Mouse (Mus musculus) left cerebral cortex, adult 18-20 months (tissue): ENCODE measurements at regions not wholly inside any gene's neighbourhood (a gene's known extent, or its start where the extent isn't known, plus 50 kb on each side); places are given as distances from the start of the nearest gene placed in this dataset.
"Not testable (repeated sequence)": the region's sequence is repeated elsewhere in the genome, so short reads cannot be mapped to it uniquely, and the experiment has no call there.

Source experiments
- DNase-seq, 2 experiments: peaks; one replicate each; pipeline ENCODE4 v3.0.0; 2021 to 2022; ENCODE audit warnings: low spot score in 2 of 2, mixed read lengths in 1 of 2

DNA sequence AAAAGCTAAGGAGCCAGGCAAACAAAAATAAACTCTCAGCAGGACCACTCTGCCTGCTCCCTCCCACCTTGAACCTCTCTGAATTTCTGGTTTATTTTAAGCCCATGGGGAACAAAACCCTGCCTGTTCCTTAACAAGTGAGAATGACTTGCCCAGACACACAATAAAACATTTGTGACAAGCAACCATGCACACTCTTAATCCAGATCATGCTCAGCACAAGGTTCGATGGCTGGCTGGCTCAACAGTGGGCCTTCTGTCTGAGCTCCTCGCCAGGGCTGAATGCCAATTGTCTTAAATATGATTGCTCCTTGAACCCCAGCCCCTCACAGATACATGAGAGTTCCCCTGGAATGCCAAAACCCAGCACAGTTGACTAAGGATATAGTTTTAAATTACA is 468.3 kb upstream of the Nrsn1 start:
- no peak for DNase-seq

DNA sequence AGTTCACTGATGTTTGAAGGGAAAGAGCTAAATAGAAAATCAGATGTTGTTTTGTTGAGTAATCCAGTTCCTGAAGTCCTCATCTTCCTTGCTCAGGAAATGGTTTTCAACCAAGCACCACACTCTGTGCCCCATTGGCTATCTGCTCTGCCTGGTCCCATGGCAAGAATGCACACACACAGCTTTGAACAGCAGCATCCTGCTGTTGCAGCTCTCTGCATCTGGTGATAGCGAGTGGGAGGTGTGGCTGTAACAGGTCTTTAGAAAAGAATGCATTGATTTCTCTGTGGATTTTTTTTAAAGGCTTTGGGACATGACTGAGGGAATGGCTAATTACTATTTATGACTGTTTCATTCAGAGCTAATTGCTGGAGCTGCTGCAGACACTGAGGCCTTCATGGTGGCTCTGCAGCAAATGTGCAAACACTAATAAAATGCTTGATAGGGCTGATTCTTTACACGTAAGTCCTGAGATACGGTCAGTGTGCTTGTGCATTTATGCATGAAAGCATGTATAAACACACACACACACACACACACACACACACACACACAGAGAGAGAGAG is 459.1 kb upstream of the Nrsn1 start:
- DNase-seq, result no peak

DNA sequence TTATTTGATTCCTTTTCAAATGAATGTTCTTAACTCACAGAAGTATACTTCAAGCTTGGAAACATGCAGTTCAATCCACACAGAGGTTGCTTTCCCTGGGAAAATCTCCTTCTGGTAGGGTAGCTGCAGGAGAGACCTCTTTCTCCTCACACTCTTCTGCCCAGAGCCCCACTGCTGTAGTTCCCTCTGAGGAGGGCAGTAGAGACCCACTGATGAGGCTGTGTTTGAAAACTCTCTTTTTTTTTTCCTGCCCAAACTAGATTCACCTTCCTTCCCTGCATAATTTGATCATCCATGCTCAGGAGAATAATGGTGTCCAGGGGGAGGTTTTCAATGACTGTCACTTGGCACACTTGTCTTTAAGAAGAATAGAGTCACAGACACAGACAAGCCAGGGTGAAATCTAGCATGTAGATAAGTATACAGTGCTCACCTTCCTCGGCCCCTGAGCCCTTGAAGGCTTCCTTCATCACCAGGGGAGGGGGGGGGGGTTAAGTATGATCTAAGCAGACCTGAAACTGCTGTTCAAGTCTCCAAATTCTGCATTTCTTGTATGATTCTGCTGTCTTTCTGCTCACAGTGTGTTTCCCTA is 457.3 kb upstream of the Nrsn1 start:
- peak in 1 of 2 experiments; percentile 9 for DNase-seq

DNA sequence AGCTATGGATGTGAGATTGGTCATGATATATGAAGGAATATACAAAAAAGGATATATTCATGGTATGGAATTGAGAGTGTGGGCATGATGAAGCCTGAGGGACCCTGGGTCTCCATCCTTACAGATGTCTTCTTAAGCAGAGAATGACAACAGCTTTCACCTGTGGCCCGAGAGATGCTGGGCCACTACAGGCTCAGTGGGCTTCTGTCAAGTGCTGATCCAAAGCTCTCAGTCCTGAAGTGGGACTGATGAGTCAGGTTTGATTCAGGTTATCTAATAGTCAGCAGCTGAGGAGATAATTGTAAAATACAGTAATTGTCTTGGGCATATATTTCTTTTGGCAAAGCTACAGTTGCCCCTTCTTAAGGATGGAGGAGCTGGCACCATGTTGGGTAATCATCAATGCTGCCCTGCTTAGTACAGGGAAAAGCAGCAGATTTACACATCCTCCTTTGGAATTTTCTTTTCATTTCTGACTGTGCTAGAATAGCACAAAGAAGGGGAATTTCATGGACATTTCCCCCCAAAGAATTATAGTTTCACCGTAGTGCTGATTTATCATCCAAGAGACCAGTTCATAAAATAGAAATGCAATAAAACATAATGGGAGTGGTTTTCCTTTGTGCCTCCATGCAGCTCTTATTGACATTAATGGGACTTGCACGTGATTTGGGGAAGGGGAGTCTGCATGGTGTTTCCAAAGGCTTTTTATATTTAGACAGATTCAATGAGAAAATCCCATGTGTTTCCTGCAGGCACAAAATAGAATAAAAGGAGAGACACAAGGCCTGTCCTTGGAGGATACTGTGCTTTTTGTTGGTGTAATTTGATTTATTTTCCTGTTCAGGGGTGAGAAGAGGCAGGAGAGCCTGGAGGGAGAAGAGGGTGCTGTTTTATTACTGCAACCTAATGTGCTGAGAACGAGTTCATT is 452.6 kb upstream of the Nrsn1 start:
- DNase-seq, result no peak

DNA sequence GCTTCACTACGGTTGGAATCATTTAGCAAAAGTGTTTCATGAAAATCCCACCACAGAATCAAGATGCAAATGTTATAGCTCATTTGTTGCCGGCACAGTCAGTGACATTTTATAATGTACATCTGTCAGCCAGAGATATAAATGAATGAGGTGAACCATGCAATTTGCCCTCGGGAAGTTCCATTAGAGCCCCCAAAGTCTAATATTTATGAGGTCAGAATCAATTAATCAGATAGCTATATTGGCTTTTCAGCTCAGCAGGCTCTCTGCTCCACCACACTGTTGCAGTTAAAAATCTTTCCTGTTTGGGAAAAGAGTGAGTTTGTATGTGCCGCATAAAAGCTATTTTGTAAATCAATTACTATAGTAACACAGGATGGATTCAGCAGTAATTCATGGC is 430.7 kb upstream of the Nrsn1 start:
- DNase-seq, result no peak

DNA sequence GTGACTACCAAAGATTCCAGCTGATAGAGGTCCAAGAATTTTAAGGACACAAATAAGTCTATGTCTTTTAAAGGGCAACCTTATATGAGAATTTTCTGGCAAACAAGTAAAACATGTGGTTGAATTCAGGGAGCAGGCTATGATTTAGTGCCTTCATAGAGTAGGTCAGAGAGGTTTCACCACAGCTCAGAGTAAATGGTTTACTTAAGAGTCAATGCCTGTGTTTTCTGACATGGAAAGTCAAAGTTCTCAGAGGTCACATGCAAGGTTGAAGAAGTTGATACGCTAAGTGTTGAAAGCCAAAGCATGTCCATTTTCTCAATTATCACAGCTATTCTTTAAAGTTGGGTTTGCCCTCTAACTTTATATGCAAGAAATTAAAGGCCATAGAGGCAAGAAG is 425.7 kb upstream of the Nrsn1 start:
- DNase-seq, result no peak

DNA sequence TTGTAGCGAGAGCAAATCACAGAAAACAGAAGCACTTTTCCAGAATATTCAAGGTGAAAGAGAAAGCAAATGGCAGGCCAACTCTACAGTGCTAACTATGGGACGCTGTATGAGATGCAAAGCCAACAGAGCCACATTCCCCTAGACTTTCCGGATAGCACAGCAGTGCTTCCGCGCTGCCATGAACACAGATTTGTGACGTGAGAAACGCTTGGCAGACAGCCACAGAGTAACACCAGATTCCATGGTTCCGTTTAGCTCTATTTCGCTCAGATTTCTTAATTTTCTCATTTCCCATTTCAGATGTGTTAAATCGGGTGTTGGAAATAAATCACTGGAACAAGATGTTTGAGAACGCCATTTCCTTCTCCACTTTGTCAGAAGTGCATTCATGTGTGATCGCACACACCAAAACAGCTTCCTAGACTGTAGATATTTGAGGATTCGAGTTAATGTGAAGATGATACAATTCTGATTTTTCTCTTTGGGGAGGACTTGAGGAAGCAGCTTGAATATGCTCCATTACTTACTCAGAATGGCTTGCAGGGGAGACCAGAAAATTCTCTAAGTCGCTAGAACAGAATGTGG is 424.8 kb upstream of the Nrsn1 start:
- DNase-seq, result peak; percentile 60 to 69

- DNase-seq, result peak in 1 of 2 experiments; percentile 14
Observed at GRCm38 (mm10) chr13:25678221-25678735, 408.0 kb upstream of the Nrsn1 start.

DNA sequence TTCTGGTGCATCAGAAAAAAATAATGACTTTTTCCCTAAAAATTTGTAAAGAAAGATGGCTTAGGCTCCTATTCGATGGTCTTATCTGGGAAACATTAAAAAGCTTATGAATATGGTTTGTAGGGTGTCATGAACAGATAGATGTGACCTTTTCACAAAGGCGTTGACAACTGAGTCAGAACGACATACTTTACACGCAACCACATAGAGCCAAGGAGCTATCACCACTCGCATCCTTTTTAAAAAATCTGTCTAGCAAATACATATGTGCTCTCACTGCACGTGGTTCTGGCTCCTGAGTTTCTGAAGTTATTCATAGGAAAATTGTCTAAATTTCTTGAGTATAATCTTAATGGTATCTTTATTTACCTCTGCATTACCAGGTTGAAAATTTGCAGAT is 404.9 kb upstream of the Nrsn1 start:
- no peak for DNase-seq

DNA sequence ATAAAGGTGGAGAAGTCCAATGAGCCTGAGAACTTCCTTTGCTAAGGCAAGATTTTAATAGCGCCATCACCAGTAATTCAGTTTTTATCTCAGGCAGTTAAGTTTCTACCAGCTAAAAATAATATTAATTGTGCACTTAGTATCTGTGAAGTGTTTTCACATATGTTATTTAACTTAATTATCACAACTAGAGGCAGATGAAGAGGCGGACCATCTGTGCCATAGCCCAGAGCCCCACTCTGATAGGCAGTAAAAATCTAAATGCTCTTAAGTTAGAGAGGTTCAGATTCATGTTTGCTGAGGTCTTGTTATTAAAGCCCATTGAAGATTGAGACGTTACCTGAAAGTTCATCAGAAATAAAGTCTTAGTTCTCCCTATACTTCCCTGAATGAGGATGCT is 395.7 kb upstream of the Nrsn1 start:
- DNase-seq, result no peak

GRCm38 (mm10) chr13:25664963-25665606 is 394.8 kb upstream of the Nrsn1 start:
- DNase-seq, result no peak

- no peak for DNase-seq
Observed at GRCm38 (mm10) chr13:25648430-25648786, 378.1 kb upstream of the Nrsn1 start.

DNA sequence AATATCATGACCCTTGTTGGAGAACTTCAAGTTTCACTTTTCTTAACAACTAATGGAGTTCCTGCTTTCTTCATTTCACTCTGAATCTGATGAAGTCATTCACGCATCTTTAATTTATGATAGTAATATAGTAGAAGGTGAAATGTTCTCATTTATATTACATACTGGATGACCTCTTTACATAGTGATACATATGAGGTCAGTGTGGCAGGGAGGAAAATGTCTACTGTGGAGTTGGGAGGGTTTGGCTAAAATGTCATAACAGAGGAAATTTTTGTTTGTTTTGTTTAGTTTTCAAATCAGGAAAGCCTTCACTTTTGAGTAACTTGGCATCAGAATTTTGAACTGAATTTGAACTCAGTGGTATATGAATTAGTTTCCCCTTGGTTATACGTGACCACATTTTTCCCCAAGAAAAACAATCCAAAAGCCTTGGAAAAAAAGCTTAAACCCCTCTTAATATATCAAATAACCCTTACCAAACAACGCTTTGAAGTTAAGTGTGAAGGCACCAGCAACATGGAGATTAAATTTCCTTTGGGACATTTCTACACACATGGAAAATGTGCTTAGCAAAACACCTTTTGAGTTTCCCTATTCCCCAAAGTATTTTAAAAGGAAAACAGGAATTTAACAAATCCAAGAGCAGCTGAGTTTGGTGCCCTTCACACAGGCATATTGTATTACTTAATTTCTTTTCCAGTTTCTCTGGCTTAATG is 377.6 kb upstream of the Nrsn1 start:
- DNase-seq, result no peak

DNA sequence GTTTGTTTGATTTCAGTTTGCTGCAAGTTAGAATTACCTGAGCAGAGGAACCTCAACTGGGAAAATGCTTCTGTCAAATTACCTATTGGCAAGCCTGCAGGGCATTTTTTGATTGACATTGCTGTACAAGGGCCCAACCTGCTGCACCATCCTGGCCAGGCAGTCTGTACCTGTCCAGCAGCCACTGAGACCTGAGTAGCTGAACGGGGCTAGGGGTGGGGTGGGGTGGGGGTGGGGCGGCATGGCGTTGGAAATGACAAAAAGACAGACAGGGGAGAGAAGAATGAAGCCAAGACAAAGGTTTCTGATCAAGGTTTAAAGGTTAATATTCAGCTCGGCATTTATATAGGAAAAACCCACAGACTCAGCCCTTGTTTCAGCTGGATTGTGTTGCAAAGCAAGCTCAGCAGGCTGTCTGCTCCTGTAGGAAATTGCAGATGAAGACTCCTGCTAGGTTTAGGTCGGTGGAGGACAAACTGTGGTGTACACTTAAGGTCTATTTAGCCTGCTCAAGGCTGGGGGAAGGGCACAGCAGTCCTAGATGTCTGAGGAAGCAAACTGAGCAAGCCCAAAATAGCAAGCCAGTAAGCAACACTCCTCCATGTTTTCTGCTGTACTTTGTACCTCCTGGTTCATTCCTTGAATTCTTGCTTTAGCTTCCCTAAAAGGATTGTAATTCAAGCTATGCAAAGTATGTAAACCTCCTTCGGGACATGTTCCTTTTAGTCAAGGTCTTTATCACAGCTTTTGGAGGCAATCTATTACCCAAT is 369.4 kb upstream of the Nrsn1 start:
- peak in 1 of 2 experiments; percentile 6 for DNase-seq

- no peak for DNase-seq
Observed at GRCm38 (mm10) chr13:25629466-25629865, 359.2 kb upstream of the Nrsn1 start.

DNA sequence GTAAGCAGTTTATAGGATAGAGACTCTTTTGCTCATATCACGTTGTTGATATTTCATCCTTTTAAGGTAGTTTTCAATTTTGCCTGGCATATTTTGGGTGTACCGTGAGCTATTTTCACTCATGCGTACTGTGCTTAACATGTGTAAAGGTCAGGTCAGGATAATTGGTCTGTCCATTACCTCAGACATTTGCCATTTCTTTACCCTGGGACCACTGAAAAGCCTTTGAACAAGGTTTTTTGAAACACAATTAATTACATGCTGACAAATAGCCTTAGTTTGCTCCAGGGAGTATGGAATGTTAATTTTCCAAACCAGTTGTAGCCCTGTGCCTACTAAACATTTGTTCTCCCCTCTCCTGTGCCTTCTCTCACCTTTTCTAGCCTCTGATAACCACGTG is 347.3 kb upstream of the Nrsn1 start:
- no peak for DNase-seq

DNA sequence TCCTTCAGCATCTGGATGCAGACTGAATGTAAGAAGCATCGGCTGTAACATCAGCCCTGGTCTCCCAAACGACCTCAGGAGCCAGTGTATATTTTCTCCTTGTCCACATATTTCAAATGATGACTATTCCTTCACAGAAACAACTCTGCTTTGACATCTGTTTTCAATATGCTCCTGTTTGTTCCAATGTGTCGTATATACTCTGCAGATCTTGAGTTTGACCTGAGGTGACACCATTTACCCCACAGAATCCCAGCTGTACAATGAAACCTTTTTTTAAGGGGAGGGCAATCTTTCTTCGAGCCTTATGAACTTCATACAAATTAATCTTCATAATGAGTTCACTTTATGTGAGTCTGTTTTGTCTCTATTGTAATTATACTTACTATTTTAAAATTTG is 341.7 kb upstream of the Nrsn1 start:
- no peak for DNase-seq

GRCm38 (mm10) chr13:25609641-25610040 is 339.3 kb upstream of the Nrsn1 start:
- DNase-seq, result no peak

DNA sequence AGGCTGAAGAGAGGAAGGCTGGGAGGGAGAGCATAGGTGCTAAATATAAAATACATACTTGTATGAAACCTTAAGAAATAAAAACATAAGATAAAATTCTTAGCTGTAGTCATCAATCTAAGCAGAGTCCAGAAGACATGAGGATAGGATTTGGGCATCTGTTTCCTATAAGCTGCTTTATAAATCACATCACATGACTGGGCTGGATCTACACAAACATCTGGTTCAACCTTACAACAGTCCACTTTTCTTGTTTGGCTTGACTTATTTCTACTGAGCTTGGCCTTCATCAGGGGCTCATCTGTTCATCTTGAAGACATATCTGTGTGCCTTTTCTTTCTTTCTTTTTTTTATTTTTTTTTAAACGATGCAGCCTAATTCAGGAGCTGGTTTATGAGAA is 338.9 kb upstream of the Nrsn1 start:
- DNase-seq, result no peak

DNA sequence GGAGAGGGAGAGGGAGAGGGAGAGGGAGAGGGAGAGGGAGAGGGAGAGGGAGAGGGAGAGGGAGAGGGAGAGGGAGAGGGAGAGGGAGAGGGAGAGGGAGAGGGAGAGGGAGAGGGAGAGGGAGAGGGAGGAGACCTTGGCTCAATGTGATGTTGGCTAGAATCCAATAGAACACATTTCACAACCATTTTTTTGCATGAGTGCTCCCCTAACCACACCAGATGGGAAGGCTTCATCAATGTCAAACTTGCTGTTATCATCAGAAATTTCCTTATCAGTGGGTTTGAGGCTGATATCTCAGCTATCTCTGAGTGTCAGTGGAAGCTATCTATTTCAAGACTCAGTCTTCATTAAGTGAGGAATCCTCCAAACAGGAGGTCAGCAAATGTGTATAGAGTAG is 331.0 kb upstream of the Nrsn1 start:
- not testable (repeated sequence) for DNase-seq
